Mouse (Mus musculus) bone marrow macrophage, adult 2 months (primary cell): Measurements from ENCODE around the gene Gm45261. TPM values are rescaled to one million over a fixed set of nuclear protein-coding genes. Genes with fewer than 3 reads are reported as not detected.
A peak's percentile ranks its signal among the peaks of the same experiment; 100 is the strongest.

Source experiments
- H3K27ac ChIP-seq: 2 replicates; pipeline ENCODE4 v1.5.1; 2012; ENCODE audit warnings: low read depth, low read length; ENCODE audit not compliant: insufficient read depth
- H3K4me1 ChIP-seq: 2 replicates; pipeline ENCODE4 v1.6.1; 2012; ENCODE audit warnings: low read length; ENCODE audit not compliant: control insufficient read depth, insufficient read depth
- H3K4me3 ChIP-seq: 2 replicates; pipeline ENCODE4 v1.5.1; 2012; ENCODE audit warnings: mild to moderate bottlenecking, low read length, moderate library complexity; ENCODE audit not compliant: insufficient read depth
- CTCF ChIP-seq: IDR thresholded peaks from 2 replicates; pipeline ENCODE4 v1.5.1; 2012; ENCODE audit warnings: low read depth, mild to moderate bottlenecking, low read length, moderate library complexity
- POLR2A ChIP-seq: IDR thresholded peaks from 2 replicates; pipeline ENCODE4 v1.6.1; 2012; ENCODE audit warnings: mild to moderate bottlenecking, low read depth, low read length, borderline replicate concordance
- polyA plus RNA-seq: library from polyadenylated mRNA; stranded (reverse); fragments of >200 nt; gene quantifications from 2 replicates; pipeline ENCODE4 v1.2.4, GENCODE M21; 2012; ENCODE audit not compliant: missing spikeins, insufficient read depth, insufficient read length

Gm45261 gene
- not detected in 2 replicates for polyA plus RNA-seq

DNA sequence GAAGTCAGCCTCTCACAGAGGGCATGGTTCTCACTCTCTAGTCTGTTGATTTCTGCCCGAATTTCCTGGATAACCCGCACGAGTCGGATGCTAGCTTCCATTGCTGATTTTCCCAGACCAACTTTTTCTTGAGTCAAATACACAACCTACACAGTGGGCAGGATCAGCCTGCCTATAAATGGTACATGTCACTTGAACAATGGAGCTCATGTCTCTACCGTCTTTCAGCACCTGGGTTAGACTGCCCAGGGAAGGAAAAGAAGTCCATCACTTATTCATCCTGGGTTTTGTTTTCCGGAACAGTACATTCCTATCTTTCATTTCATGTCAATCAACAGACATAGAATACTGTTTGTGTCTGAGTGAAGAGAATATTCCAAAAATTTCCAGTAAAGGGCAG lies at the start of gene Gm45261:
TSS of gene Gm45261 (minus strand) at position 101 of the 400 bp plus-strand sequence.
- Histone ChIP-seq H3K4me1 (no peaks in the 10 kb centered on the region), H3K27ac (no peak within 1 kb of the TSS), H3K4me3 (no peak within 1 kb of the TSS)
- no peak for TF ChIP-seq CTCF
- TF ChIP-seq POLR2A = no peak

GRCm38 (mm10) chr1:80504757-80505156 lies 43.5 kb upstream of the Gm45261 start:
- H3K4me3 ChIP-seq = no peak overlapping the region
- no peak for TF ChIP-seq POLR2A
- TF ChIP-seq CTCF = no peak
- H3K4me1 ChIP-seq = no peaks in the 10 kb centered on the region
- H3K27ac ChIP-seq = no peak overlapping the region

GRCm38 (mm10) chr1:80504081-80504480 lies 42.8 kb upstream of the Gm45261 start:
- TF ChIP-seq CTCF = no peak
- TF ChIP-seq POLR2A = no peak
- H3K27ac ChIP-seq = no peak overlapping the region
- no peak overlapping the region for H3K4me3 ChIP-seq
- H3K4me1 ChIP-seq = no peaks in the 10 kb centered on the region

DNA sequence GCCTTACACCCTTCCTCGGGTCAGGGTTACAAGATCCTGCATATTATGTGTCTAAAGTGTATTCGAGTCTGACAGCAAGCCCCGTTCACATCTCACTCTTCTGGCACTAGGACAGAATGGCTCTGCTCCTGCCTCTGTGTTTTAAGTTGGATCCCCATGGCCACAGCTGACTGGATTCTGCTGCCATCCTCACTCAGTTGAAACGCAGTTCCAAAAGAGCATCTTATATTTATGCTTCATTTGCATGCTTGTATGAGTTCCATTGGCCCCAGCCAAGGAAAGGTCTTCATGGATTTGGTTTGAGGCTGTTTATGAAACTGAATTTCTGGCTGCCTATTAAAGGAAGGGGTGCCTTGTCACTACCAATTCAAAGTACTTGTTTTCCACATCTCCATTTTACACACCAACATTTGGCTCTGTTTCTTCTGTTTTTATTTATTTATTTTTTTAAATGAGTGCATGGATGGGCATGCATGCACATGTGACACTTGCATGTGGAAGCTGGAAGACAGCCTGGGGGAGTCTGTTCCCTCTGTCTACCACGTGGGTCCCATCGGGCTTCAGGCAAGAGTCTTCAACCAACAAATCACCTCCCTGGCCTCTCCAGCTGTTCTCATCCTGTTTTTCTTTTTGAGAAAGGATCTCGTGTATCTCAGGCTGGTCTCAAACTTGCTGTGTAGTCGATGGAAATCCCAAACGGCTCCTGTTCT lies 41.4 kb upstream of the Gm45261 start:
- H3K4me3 ChIP-seq = no peak overlapping the region
- H3K27ac ChIP-seq = no peak overlapping the region
- no peaks in the 10 kb centered on the region for H3K4me1 ChIP-seq
- TF ChIP-seq POLR2A = no peak
- no peak for TF ChIP-seq CTCF

DNA sequence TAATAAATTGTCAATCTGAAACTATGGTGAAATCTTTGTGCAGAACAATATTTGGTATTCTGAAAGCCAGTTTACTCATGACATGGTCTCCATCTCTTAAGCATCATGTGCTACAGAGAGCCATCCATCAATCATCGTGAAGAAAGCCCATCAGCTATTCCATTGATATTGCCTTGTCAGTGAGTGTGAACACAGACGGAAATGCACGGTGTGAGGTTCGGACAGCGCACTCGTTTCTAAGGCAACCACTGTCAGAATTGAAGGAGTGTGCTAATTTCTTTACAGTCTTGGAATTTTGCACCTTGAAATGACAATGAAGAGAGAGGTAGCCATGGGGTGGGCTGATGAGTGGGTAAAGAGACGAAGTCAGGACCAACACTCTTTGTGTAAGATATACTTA lies 38.0 kb upstream of the Gm45261 start:
- H3K4me1 ChIP-seq = peaks cover 2% of the 10 kb centered on the region
- H3K4me3 ChIP-seq = no peak overlapping the region
- TF ChIP-seq CTCF (no peak), POLR2A (no peak)
- no peak overlapping the region for H3K27ac ChIP-seq

- TF ChIP-seq POLR2A (no peak), CTCF (no peak)
- no peak overlapping the region for H3K4me3 ChIP-seq
- H3K4me1 ChIP-seq = peaks cover 2% of the 10 kb centered on the region
- no peak overlapping the region for H3K27ac ChIP-seq
These were observed 35.1 kb upstream of the Gm45261 start for GRCm38 (mm10) chr1:80496360-80496759.

DNA sequence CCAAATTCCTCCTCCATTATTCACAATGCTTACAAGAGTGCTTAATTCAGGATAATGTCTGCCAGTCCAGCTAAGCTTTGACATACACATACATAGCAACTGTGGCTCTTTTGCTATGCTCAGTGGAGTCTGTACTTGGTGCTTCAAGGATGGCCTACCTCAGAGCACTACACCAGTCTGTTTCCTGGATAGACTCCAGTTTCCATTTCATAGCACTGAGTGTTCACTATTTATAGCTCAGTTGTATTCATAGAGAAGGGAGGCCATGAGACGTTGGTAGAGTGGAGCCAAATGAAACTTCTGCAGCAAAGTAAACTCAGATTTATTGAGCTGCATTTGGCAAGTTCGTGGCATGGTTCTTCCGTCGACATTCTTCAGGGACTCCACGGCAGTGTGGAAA lies 22.2 kb upstream of the Gm45261 start:
- no peak overlapping the region for H3K4me3 ChIP-seq
- no peak overlapping the region for H3K27ac ChIP-seq
- peaks cover 2% of the 10 kb centered on the region; the same call in 1 of the 2 replicates for H3K4me1 ChIP-seq
- no peak for TF ChIP-seq POLR2A
- no peak for TF ChIP-seq CTCF

DNA sequence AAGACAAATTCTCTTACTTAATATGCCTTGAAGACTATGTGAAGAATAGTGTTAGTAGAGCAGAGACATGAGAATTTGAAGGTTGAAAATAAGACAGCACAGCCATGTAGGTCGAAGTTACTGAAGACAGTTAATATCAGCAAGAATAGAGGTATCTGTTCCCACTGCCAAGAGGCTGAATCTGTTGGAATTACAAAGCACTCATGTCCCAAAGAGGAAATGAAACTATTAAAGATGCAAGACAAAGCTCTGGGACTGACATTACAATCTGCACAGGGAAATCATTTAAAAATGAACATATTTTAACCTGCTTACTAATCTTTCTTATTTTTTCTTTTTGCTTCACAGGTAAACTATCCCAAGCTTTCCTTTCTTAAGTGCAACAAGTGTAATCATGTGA lies 13.7 kb upstream of the Gm45261 start:
- H3K4me3 ChIP-seq = no peak overlapping the region
- no peak overlapping the region for H3K27ac ChIP-seq
- peaks cover 15% of the 10 kb centered on the region for H3K4me1 ChIP-seq
- TF ChIP-seq POLR2A (no peak), CTCF (no peak)

- H3K27ac ChIP-seq = no peak overlapping the region
- no peak overlapping the region for H3K4me3 ChIP-seq
- peaks cover 15% of the 10 kb centered on the region for H3K4me1 ChIP-seq
- no peak for TF ChIP-seq POLR2A
- no peak for TF ChIP-seq CTCF
These were observed 11.1 kb upstream of the Gm45261 start for GRCm38 (mm10) chr1:80472395-80472794.

DNA sequence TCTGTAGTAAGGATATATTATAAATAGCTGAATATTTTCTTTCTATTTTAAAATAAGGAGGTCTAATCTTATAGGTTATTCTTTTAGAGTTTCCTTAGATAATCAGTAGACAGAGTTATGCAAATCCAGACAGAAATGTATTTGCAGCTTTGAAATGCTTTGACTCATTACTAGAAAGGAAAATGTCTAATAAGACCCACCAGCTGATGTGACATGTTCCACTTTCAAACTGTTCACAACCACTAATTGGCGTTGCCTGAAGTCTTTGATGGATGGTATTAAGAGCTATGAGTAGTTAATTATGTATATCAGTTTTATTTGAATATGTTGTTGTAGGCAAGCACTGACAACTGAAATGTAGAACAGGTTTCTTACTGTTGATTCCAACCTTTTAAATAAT lies 1.3 kb downstream of the Gm45261 start:
- TF ChIP-seq POLR2A = no peak
- no peak overlapping the region for H3K4me3 ChIP-seq
- H3K27ac ChIP-seq = no peak overlapping the region
- H3K4me1 ChIP-seq = no peaks in the 10 kb centered on the region

DNA sequence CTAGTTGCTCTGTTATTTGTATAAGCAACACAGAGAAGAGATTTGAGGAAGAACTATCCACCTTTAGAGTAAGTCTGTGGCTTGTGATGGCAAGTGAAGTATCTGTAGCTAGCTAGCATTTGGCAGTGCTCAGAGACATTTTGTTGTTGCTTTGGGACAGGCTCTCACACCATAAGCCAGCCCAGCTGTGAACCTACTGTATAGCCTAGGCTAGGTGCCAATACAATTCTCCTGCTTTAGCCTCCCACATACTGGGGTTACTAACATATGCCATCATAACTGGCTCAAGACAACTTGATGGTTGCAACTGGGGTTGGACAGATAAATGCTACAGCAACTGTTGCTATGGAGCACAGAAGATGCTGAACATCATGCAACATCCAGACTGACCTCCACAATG lies 1.8 kb downstream of the Gm45261 start:
- no peak for TF ChIP-seq POLR2A
- TF ChIP-seq CTCF = no peak
- no peak overlapping the region for H3K4me3 ChIP-seq
- peaks cover 1% of the 10 kb centered on the region for H3K4me1 ChIP-seq
- no peak overlapping the region for H3K27ac ChIP-seq

- Histone ChIP-seq H3K27ac (peak overlapping the region; percentile 74), H3K4me1 (peaks cover 19% of the 10 kb centered on the region), H3K4me3 (no peak overlapping the region)
- TF ChIP-seq POLR2A = no peak
- TF ChIP-seq CTCF = no peak
These were observed 7.3 kb downstream of the Gm45261 start for GRCm38 (mm10) chr1:80453971-80454370.
